Mouse (Mus musculus) olfactory bulb, adult 2 months (tissue): Measurements from ENCODE around the gene Cldn10.

Experiments
- CTCF ChIP-seq: fragments of 200-500 bp; IDR thresholded peaks from 2 replicates; pipeline ENCODE4 v1.5.1; 2012; ENCODE audit warnings: low read depth, mild to moderate bottlenecking, low read length, moderate library complexity; ENCODE audit not compliant: insufficient read depth
- POLR2A ChIP-seq: fragments of 200-500 bp; IDR thresholded peaks from 2 replicates; pipeline ENCODE4 v1.6.1; 2012; ENCODE audit warnings: mild to moderate bottlenecking, low read depth, low read length, moderate library complexity; ENCODE audit not compliant: insufficient read depth

DNA sequence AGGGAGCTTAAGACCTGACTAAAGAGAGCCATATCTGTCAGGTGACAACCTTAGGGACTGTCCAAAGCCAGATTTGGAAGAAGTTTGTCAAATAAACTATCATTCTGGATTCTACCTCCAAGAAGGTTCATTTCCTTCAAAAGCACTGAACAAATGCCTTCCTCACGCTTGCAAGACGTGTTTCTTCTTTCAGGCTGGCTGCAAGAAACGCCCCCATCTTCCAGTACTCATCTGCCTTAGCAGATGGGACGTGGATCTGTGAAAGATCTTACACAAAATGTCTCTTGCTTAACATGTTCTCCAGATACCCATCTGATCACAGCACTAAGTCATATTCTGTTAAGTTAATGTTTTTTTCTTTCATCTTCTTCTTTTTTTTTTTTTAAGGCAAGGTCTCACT lies 102.4 kb downstream of the Cldn10 start:
- TF ChIP-seq CTCF: no peak
- TF ChIP-seq POLR2A: no peak
